ENCODE assay signal across 9 mouse cellular contexts in genomic region chr16:35179082-35179481, GRCm38 (mm10). TPM values are rescaled to one million over a fixed set of nuclear protein-coding genes. Genes with fewer than 3 reads are reported as not detected.
A peak's percentile ranks its signal among the peaks of the same experiment; 100 is the strongest.
DNase-seq lines count a peak whose midpoint lies in the region; ATAC-seq and TF ChIP-seq lines count a peak whose summit lies in the region.
"Had no signal": no experiment of that assay in that cellular context is flagged by ENCODE, and none has a peak within 500 bp of the region (broad histone marks: within the 10 kb centered on the region; RNA-seq: fewer than 3 reads in every experiment).

No protein-coding gene starts in this region.

- H3K79me2 ChIP-seq in heart, adult 2 months (replicated peaks; ENCODE audit: control insufficient read depth, insufficient read depth, low read length): no peaks in the 10 kb centered on the region

- H3K27me3 ChIP-seq in heart, adult 2 months (ENCODE audit: control insufficient read depth, insufficient read depth, low read length): no peaks in the 10 kb centered on the region
- H3K27me3 ChIP-seq in heart, embryonic 11.5 days (ENCODE audit: control insufficient read depth, insufficient read depth, low read length): no peaks in the 10 kb centered on the region
- no peaks in the 10 kb centered on the region for H3K27me3 ChIP-seq in kidney, embryonic 14.5 days (ENCODE audit: control insufficient read depth, insufficient read depth, low read length)
- H3K27me3 ChIP-seq in stomach, embryonic 16.5 days (ENCODE audit: control insufficient read depth, insufficient read depth, low read length): no peaks in the 10 kb centered on the region
- H3K27me3 ChIP-seq: liver, embryonic 13.5 days had no signal

- DNase-seq in heart, adult 2 months: peak; percentile 67 to 75
- peak; percentile 89 for DNase-seq in adipocyte (ENCODE audit: low spot score)
- peak; percentile 92 to 93 for DNase-seq in cerebellum, postnatal 14 days
- DNase-seq in natural killer cell, adult 2 months (ENCODE audit: low spot score in 2 of 2): no peak
- DNase-seq in spleen, adult 12 weeks (ENCODE audit: low spot score): no peak
- DNase-seq: liver, embryonic 13.5 days had no signal

- H3K4me2 ChIP-seq in heart, embryonic 11.5 days: no peak overlapping the region
- no peak overlapping the region for H3K4me2 ChIP-seq in kidney, embryonic 14.5 days (replicated peaks; ENCODE audit: low read depth, low read length)
- H3K4me2 ChIP-seq in stomach, embryonic 16.5 days (ENCODE audit: low read depth, low read length): no peak overlapping the region
- H3K4me2 ChIP-seq: liver, embryonic 13.5 days had no signal

- peak overlapping the region; percentile 3; the same call in 1 of the 2 replicates for H3K27ac ChIP-seq in heart, adult 2 months
- H3K27ac ChIP-seq in heart, embryonic 11.5 days (ENCODE audit: low read depth, low read length): no peak overlapping the region
- no peak overlapping the region for H3K27ac ChIP-seq in kidney, embryonic 14.5 days (ENCODE audit: low read depth, low read length)
- no peak overlapping the region for H3K27ac ChIP-seq in stomach, embryonic 16.5 days (ENCODE audit: low read length)
- H3K27ac ChIP-seq: liver, embryonic 13.5 days had no signal

- H3K4me3 ChIP-seq in heart, adult 2 months: no peak overlapping the region
- H3K4me3 ChIP-seq in heart, embryonic 11.5 days (ENCODE audit: low read depth, low read length): no peak overlapping the region
- H3K4me3 ChIP-seq in kidney, embryonic 14.5 days (ENCODE audit: low read length): no peak overlapping the region
- no peak overlapping the region for H3K4me3 ChIP-seq in stomach, embryonic 16.5 days (replicated peaks; ENCODE audit: low read length)
- H3K4me3 ChIP-seq: liver, embryonic 13.5 days had no signal

- H3K9me3 ChIP-seq in heart, embryonic 11.5 days (replicated peaks; ENCODE audit: control insufficient read depth, low read length): no peaks in the 10 kb centered on the region
- no peaks in the 10 kb centered on the region for H3K9me3 ChIP-seq in kidney, embryonic 14.5 days (ENCODE audit: control insufficient read depth, low read length)
- H3K9me3 ChIP-seq in stomach, embryonic 16.5 days (replicated peaks; ENCODE audit: control insufficient read depth, low read length): no peaks in the 10 kb centered on the region
- H3K9me3 ChIP-seq: liver, embryonic 13.5 days had no signal

- 20% methylated on average over 8 of the region's 8 CpGs for WGBS in heart, adult 2 months
- WGBS in heart, embryonic 11.5 days (ENCODE audit: insufficient replicate concordance): 69% methylated on average over 8 of the region's 8 CpGs
- 45% methylated on average over 8 of the region's 8 CpGs for WGBS in kidney, embryonic 14.5 days
- WGBS in stomach, embryonic 16.5 days: 39% methylated on average over 8 of the region's 8 CpGs

- ATAC-seq in heart, embryonic 11.5 days (replicated peaks; ENCODE audit: insufficient number of reproducible peaks, low FRiP score, low TSS enrichment): no peak
- ATAC-seq in kidney, embryonic 14.5 days (ENCODE audit: low FRiP score, low TSS enrichment): 0 out of 2 replicates have a peak, but pooled peaks have one; percentile 24
- peak; percentile 56; the same call in 1 of the 2 replicates for ATAC-seq in stomach, embryonic 16.5 days (ENCODE audit: insufficient read depth, low FRiP score)

- intact Hi-C loops in heart, adult 2 months (cut with DNase I): no loop called here

- TF ChIP-seq EP300 in heart, adult 2 months (IDR thresholded peaks at IDR 0.05; ENCODE audit: insufficient read depth, low read depth, low read length): no peak

- H3K9ac ChIP-seq in heart, adult 2 months (ENCODE audit: low read depth, low read length): no peak overlapping the region
- H3K9ac ChIP-seq in heart, embryonic 11.5 days (ENCODE audit: low read depth, low read length): no peak overlapping the region
- no peak overlapping the region for H3K9ac ChIP-seq in kidney, embryonic 14.5 days (ENCODE audit: low read depth, low read length)
- no peak overlapping the region for H3K9ac ChIP-seq in stomach, embryonic 16.5 days (ENCODE audit: low read length)
- H3K9ac ChIP-seq: liver, embryonic 13.5 days had no signal

- peaks cover 14% of the 10 kb centered on the region for H3K4me1 ChIP-seq in heart, adult 2 months (ENCODE audit: control insufficient read depth, insufficient read depth, low read length)
- H3K4me1 ChIP-seq in heart, embryonic 11.5 days (ENCODE audit: control insufficient read depth, insufficient read depth, low read length): peaks cover 7% of the 10 kb centered on the region
- peaks cover 8% of the 10 kb centered on the region for H3K4me1 ChIP-seq in kidney, embryonic 14.5 days (ENCODE audit: control insufficient read depth, insufficient read depth, low read length)
- peaks cover 12% of the 10 kb centered on the region for H3K4me1 ChIP-seq in stomach, embryonic 16.5 days (ENCODE audit: control insufficient read depth, insufficient read depth, low read length)
- H3K4me1 ChIP-seq: liver, embryonic 13.5 days had no signal

- TF ChIP-seq CTCF in heart, adult 2 months (IDR thresholded peaks at IDR 0.05): no peak

- TF ChIP-seq POLR2A in heart, adult 2 months (IDR thresholded peaks at IDR 0.05; ENCODE audit: insufficient read depth, low read depth, low read length): no peak

- H3K36me3 ChIP-seq in heart, adult 2 months (ENCODE audit: control insufficient read depth, insufficient read depth, low read length): no peaks in the 10 kb centered on the region
- no peaks in the 10 kb centered on the region for H3K36me3 ChIP-seq in heart, embryonic 11.5 days (ENCODE audit: control insufficient read depth, insufficient read depth, low read length)
- no peaks in the 10 kb centered on the region for H3K36me3 ChIP-seq in kidney, embryonic 14.5 days (ENCODE audit: control insufficient read depth, insufficient read depth, low read length)
- H3K36me3 ChIP-seq in stomach, embryonic 16.5 days (ENCODE audit: control insufficient read depth, insufficient read depth, low read length): no peaks in the 10 kb centered on the region
- H3K36me3 ChIP-seq: liver, embryonic 13.5 days had no signal

RNA-seq across cellular contexts. Expression of gene Adcy5, which starts 24.4 kb away (rescaled TPM):
- 10 to 100 TPM; 52.9 to 56.2 TPM for total RNA-seq in heart, adult 2 months (2021)
- polyA plus RNA-seq in heart, adult 2 months (2012; rRNA removed): 47.1 and 67.3 TPM in 2 replicates
- polyA plus RNA-seq in heart, embryonic 11.5 days (2014; fragmentation: Nextera tagmentation; extraction: Ambion mirVana): 5.6 and 6.0 TPM in 2 replicates
- 0.34 and 0.42 TPM in 2 replicates for polyA plus RNA-seq in kidney, embryonic 14.5 days (2014; fragmentation: Nextera tagmentation; extraction: Ambion mirVana)
- polyA plus RNA-seq in stomach, embryonic 16.5 days (2015; fragmentation: Nextera tagmentation; extraction: Ambion mirVana): 3.0 TPM in 2 replicates

Comparison
In these comparisons a context has a peak if more than half of its experiments do, and no peak if none do; other contexts are left out.
1. DNase-seq: peak in heart, adult 2 months (2 of 2), adipocyte (single experiment) and cerebellum, postnatal 14 days (2 of 2); none in natural killer cell, adult 2 months (0 of 2) and spleen, adult 12 weeks (single experiment).